Mouse (Mus musculus) ES-E14 (cell line): ENCODE measurements around the gene H2afy.

ENCODE experiments used
- CHD2 ChIP-seq: IDR thresholded peaks from 2 replicates; pipeline ENCODE4 v1.6.1; 2014; ENCODE audit warnings: mild to moderate bottlenecking, low read depth, low read length, inconsistent platforms
- HCFC1 ChIP-seq: IDR thresholded peaks from 2 replicates; pipeline ENCODE4 v1.6.1; 2012; ENCODE audit warnings: low read length, inconsistent platforms, borderline replicate concordance; ENCODE audit not compliant: insufficient read depth
- MAFK ChIP-seq: IDR thresholded peaks from 2 replicates; pipeline ENCODE4 v1.6.1; 2014; ENCODE audit warnings: mild to moderate bottlenecking, low read depth, low read length, inconsistent platforms; ENCODE audit not compliant: insufficient read depth

DNA sequence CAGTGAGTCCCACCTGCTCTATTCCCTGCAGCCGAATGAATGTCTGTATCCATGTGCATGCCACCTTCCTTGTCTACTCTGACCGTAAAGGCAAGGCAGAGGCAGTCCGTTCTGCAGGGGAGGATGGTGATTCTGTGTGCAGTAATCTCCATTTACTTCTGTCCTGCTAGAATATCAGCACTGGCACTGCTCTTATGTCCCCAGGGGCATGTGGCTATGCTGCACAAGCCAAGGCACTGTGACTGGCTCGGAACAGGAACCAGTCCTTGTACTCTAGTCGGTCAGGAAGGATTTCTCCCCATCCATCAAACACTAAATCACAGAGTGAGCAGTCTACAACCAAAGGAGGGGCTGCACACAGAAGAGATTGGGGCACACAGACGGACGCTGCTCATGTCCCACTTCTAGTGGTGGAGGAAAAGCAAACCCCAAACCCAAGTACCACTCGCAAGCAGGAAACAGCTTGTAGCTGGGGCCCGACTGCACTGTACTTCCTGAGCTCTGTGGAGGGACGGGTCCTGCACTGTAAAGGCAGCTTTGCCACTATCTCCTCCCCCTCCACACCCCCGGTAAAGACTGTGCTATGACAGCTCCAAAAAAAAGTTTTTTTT is 3.7 kb downstream of the H2afy start:
- TF ChIP-seq CHD2, result no peak
- no peak for TF ChIP-seq HCFC1
- no peak for TF ChIP-seq MAFK
